Mouse (Mus musculus) embryonic facial prominence, embryonic 13.5 days (tissue): Measurements from ENCODE around the gene Ccdc138. TPM values are rescaled to one million over a fixed set of nuclear protein-coding genes. Genes with fewer than 3 reads are reported as not detected.

ENCODE experiments used
- ATAC-seq: fragments of 200-750 bp; cut with Nextera tagmentation; 2 replicates; pipeline ENCODE4 v1.8.0; 2017; ENCODE audit warnings: low read depth; ENCODE audit not compliant: insufficient number of reproducible peaks, insufficient read depth, low FRiP score, low TSS enrichment
- H3K27ac ChIP-seq: fragments of 300-500 bp; sonication (generic); 2 replicates; pipeline ENCODE4 v1.5.1; 2015; ENCODE audit warnings: moderate library complexity, mild to moderate bottlenecking, inconsistent platforms
- H3K27me3 ChIP-seq: fragments of 300-500 bp; sonication (generic); 2 replicates; pipeline ENCODE4 v1.6.1; 2015; ENCODE audit warnings: mild to moderate bottlenecking, inconsistent platforms
- H3K36me3 ChIP-seq: fragments of 300-500 bp; sonication (generic); 2 replicates; pipeline ENCODE4 v1.6.1; 2015; ENCODE audit warnings: mild to moderate bottlenecking, inconsistent platforms
- H3K4me1 ChIP-seq: fragments of 300-500 bp; sonication (generic); 2 replicates; pipeline ENCODE4 v1.6.1; 2015; ENCODE audit warnings: inconsistent platforms
- H3K4me2 ChIP-seq: fragments of 300-500 bp; sonication (generic); 2 replicates; pipeline ENCODE4 v1.6.1; 2015; ENCODE audit warnings: moderate library complexity, mild to moderate bottlenecking, inconsistent platforms
- H3K4me3 ChIP-seq: fragments of 300-500 bp; sonication (generic); 2 replicates; pipeline ENCODE4 v1.5.1; 2015; ENCODE audit warnings: mild to moderate bottlenecking, inconsistent platforms
- H3K9ac ChIP-seq: fragments of 300-500 bp; sonication (generic); 2 replicates; pipeline ENCODE4 v1.6.1; 2015; ENCODE audit warnings: mild to moderate bottlenecking, inconsistent platforms
- H3K9me3 ChIP-seq: fragments of 300-500 bp; sonication (generic); 2 replicates; pipeline ENCODE4 v1.6.1; 2016; ENCODE audit warnings: inconsistent platforms
- WGBS: fragments of 180-500 bp; shearing (Covaris S2); methylation state at CpG from one replicate; pipeline ENCODE4 v1.1.7; 2015; ENCODE audit warnings: mixed read lengths; 5-methylcytosine and 5-hydroxymethylcytosine counted together
- polyA plus RNA-seq: library from polyadenylated mRNA; unstranded; fragments of >200 nt; fragmentation: Nextera tagmentation; extraction: Ambion mirVana; gene quantifications from 2 replicates; pipeline ENCODE4 v1.2.1, GENCODE M21; 2015

Ccdc138 gene
- polyA plus RNA-seq = 13.5 and 13.8 TPM in 2 replicates

DNA sequence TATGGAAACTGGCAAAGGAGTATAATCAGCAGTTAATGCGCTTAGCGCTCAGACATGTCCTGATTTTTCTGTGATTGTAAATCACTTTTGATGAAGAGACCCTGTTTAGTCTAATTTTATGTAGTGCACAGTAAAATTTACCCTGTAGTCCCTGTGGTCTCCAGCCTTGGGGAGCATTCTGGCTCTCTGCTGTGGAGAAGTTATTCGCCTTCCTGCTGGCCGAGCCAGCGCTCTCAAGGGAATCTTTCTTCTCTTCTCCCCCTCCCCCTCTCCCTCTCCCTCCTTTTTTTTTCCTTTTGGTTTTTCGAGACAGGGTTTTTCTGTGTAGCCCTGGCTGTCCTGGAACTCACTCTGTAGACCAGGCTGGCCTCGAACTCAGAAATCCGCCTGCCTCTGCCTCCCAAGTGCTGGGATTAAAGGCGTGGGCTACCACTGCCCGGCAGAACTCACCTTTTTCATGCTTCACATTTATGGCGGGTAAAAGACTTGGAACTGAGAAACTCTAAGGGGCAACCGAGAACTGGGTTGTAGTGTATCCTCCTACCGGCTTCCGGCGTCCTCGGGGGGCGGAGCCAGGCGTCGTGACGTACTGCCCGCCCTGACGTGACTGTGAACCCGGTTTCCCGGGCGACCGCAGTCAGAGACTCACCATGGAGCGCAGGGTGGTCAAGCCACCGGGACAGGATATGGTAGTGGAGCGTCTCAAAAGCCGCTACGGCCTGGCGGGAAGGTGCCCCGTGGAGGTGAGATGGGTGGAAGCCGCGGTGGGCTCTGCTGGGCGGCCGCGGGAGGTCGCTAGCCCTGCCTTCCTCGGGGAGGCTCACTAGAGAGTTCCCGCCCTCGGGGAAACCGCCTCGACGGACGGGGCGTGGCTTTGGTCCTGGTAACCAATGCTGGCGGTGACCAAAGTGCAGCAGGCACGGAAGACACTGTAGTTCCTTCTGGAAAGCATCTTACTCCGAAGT, at the start of gene Ccdc138:
TSS of gene Ccdc138 (plus strand) at position 629 of the 965 bp plus-strand sequence.
- peaks cover 31% of the 10 kb centered on the region for H3K36me3 ChIP-seq

DNA sequence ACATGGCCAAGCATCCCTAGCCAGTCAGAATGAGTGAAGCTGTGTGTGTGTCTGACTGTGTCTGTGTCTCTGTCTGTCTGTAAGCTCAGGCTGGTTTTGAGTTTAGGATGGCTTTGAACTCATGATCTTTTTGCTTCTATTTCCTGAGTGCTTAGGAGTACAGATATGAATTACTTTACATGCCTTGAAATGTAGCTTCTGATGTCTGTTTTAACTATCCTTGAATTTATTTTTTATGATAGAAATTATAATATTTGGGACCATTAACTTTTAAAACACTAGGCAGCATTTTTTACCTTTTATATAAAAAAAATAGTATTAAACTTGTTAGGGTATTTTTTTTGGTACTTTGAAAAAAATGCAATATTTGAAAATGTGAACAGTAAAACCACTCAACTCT, 46.2 kb upstream of the Ccdc138 start:
- Histone ChIP-seq H3K27ac (no peak overlapping the region), H3K4me3 (no peak overlapping the region), H3K9me3 (no peaks in the 10 kb centered on the region), H3K4me2 (no peak overlapping the region), H3K27me3 (no peaks in the 10 kb centered on the region), H3K36me3 (peaks cover 35% of the 10 kb centered on the region), H3K4me1 (peaks cover 3% of the 10 kb centered on the region; the same call in 1 of the 2 replicates), H3K9ac (no peak overlapping the region)
- no peak for ATAC-seq

More for the DNA sequence above, at the start of gene Ccdc138:
- Histone ChIP-seq H3K9ac (peak within 1 kb of the TSS; percentile 75), H3K27me3 (no peaks in the 10 kb centered on the region), H3K4me3 (peak within 1 kb of the TSS; percentile 73), H3K4me2 (peak within 1 kb of the TSS; percentile 64), H3K27ac (peak within 1 kb of the TSS; percentile 93), H3K4me1 (peaks cover 8% of the 10 kb centered on the region; the same call in 1 of the 2 replicates), H3K9me3 (no peaks in the 10 kb centered on the region)
- ATAC-seq = peak; percentile 97
- whole genome bisulfite sequencing = 2% methylated on average over 50 of the region's 50 CpGs

DNA sequence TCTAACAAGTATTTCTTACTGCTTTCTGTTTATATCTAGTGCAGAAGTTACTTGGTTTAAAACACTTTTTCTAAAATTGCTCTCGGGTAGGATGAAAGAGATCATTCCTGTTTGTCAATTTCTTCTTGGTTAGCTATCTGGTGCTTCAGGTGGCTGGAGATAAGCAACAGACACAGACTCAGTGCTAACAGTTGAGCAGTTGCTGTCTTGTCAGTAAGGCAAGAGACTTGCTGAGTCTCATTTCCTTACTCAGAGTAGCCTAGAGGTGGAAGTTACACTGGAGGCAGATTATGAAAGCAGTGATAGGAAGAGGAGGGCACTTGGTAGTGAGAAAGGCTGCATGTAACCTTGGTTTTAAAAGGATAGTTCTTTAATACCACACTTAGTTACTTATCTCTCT, 45.6 kb upstream of the Ccdc138 start:
- Histone ChIP-seq H3K4me2 (no peak overlapping the region), H3K36me3 (peaks cover 36% of the 10 kb centered on the region), H3K9me3 (no peaks in the 10 kb centered on the region), H3K4me3 (no peak overlapping the region), H3K9ac (no peak overlapping the region), H3K4me1 (peaks cover 3% of the 10 kb centered on the region; the same call in 1 of the 2 replicates), H3K27ac (no peak overlapping the region), H3K27me3 (no peaks in the 10 kb centered on the region)
- 94% methylated on average over 1 of the region's 1 CpGs for WGBS
- no peak for ATAC-seq

DNA sequence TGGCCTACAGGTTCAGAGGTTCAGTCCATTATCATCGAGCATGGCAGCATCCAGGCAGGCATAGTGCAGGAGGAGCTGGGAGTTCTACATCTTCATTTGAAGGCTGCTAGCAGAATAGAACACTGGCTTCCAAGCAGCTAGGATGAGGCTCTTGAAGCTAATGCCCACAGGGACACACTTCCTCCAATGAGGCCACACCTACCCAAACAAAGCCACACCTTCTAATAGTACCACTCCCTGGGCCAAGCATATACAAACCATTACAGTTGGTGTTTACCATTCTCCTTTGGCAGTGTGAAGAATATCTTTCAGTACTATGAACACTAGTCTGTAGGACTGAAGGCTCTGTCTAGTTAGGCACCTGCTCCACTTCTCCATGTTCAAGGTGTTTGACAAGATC, 37.9 kb upstream of the Ccdc138 start:
- H3K9ac ChIP-seq = no peak overlapping the region
- H3K27me3 ChIP-seq = no peaks in the 10 kb centered on the region
- 97% methylated on average over 1 of the region's 1 CpGs for WGBS
- H3K4me1 ChIP-seq = no peaks in the 10 kb centered on the region
- H3K27ac ChIP-seq = no peak overlapping the region
- no peak for ATAC-seq
- H3K9me3 ChIP-seq = no peaks in the 10 kb centered on the region
- H3K4me3 ChIP-seq = no peak overlapping the region
- peaks cover 69% of the 10 kb centered on the region for H3K36me3 ChIP-seq
- no peak overlapping the region for H3K4me2 ChIP-seq

DNA sequence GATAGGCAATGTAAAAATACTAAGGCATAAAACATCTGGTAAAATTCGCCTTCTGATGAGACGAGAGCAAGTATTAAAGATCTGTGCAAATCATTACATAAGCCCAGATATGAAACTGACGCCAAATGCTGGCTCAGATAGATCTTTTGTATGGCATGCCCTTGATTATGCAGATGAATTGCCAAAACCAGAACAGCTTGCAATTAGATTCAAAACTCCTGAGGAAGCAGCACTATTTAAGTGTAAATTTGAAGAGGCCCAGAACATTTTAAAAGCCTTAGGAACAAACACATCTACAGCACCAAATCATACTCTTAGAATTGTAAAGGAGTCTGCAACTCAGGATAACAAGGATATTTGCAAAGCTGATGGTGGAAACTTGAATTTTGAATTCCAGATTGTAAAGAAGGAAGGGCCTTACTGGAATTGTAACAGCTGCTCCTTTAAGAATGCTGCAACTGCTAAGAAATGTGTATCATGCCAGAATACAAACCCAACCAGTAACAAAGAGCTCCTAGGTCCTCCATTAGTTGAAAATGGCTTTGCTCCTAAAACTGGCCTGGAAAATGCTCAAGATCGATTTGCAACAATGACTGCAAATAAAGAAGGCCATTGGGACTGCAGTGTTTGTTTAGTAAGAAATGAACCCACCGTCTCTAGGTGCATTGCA, 20.5 kb upstream of the Ccdc138 start:
- Histone ChIP-seq H3K4me1 (no peaks in the 10 kb centered on the region), H3K27me3 (no peaks in the 10 kb centered on the region), H3K4me3 (no peak overlapping the region), H3K4me2 (no peak overlapping the region), H3K36me3 (peaks cover 56% of the 10 kb centered on the region), H3K27ac (no peak overlapping the region), H3K9me3 (no peaks in the 10 kb centered on the region), H3K9ac (no peak overlapping the region)
- ATAC-seq = no peak
- WGBS = 91% methylated on average over 5 of the region's 5 CpGs

DNA sequence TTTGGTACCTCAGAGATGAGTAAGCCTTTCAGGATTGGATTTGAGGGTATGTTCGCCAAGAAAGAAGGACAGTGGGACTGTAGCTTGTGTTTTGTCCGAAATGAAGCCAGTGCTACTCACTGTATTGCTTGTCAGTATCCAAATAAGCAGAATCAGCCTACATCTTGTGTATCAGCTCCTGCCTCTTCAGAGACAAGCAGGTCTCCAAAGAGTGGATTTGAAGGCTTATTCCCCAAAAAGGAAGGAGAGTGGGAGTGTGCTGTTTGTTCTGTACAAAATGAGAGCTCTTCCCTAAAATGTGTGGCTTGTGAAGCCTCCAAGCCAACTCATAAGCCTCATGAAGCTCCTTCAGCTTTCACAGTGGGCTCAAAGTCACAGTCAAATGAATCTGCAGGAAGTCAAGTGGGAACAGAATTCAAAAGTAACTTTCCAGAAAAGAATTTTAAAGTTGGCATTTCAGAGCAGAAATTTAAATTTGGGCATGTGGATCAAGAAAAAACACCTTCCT, 19.6 kb upstream of the Ccdc138 start:
- Histone ChIP-seq H3K9me3 (no peaks in the 10 kb centered on the region), H3K4me1 (no peaks in the 10 kb centered on the region), H3K9ac (no peak overlapping the region), H3K27ac (no peak overlapping the region), H3K36me3 (peaks cover 55% of the 10 kb centered on the region), H3K27me3 (no peaks in the 10 kb centered on the region), H3K4me2 (no peak overlapping the region), H3K4me3 (no peak overlapping the region)
- 96% methylated on average over 2 of the region's 2 CpGs for WGBS
- no peak for ATAC-seq

DNA sequence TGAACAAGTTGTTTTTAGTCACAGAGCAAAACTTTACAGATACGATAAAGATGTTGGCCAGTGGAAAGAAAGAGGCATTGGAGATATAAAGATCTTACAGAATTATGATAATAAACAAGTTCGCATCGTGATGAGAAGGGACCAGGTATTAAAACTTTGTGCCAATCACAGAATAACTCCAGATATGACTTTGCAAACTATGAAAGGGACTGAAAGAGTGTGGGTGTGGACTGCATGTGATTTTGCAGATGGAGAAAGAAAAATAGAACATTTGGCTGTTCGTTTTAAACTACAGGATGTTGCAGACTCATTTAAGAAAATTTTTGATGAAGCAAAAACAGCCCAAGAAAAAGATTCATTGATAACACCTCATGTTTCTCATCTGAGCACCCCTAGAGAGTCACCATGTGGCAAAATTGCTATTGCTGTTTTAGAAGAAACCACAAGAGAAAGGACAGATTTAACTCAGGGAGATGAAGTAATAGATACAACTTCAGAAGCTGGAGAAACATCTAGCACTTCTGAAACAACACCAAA, 17.7 kb upstream of the Ccdc138 start:
- no peak for ATAC-seq
- 93% methylated on average over 4 of the region's 4 CpGs for WGBS

DNA sequence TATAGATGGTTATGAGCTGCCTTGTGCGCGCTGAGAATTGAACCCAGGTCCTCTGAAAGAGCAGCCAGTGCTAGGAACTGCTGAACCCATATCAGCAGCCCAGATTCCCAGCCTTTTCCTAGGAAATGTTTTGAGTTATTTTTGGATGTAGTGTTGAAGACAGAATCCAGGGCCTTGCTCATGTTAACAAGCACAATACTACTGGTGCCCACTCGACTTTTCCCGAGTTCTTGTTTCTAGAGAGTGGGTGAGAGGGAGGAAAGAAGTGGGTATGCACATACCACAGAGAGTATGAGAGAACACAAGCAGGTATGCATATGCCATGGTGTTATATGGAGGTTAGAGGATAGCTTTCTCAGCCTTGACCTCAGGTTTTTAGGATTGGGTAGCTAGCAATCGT, 6.7 kb upstream of the Ccdc138 start:
- no peak overlapping the region for H3K4me2 ChIP-seq
- no peaks in the 10 kb centered on the region for H3K4me1 ChIP-seq
- no peaks in the 10 kb centered on the region for H3K27me3 ChIP-seq
- H3K9me3 ChIP-seq = no peaks in the 10 kb centered on the region
- H3K36me3 ChIP-seq = peaks cover 59% of the 10 kb centered on the region
- no peak overlapping the region for H3K27ac ChIP-seq
- 91% methylated on average over 5 of the region's 5 CpGs for WGBS
- H3K9ac ChIP-seq = no peak overlapping the region
- H3K4me3 ChIP-seq = no peak overlapping the region
- ATAC-seq = no peak

More for the DNA sequence above, 17.7 kb upstream of the Ccdc138 start:
- no peak overlapping the region for H3K27ac ChIP-seq
- no peak overlapping the region for H3K4me2 ChIP-seq
- no peaks in the 10 kb centered on the region for H3K9me3 ChIP-seq
- H3K36me3 ChIP-seq = peaks cover 67% of the 10 kb centered on the region
- H3K9ac ChIP-seq = no peak overlapping the region
- no peaks in the 10 kb centered on the region for H3K27me3 ChIP-seq
- no peaks in the 10 kb centered on the region for H3K4me1 ChIP-seq
- H3K4me3 ChIP-seq = no peak overlapping the region

DNA sequence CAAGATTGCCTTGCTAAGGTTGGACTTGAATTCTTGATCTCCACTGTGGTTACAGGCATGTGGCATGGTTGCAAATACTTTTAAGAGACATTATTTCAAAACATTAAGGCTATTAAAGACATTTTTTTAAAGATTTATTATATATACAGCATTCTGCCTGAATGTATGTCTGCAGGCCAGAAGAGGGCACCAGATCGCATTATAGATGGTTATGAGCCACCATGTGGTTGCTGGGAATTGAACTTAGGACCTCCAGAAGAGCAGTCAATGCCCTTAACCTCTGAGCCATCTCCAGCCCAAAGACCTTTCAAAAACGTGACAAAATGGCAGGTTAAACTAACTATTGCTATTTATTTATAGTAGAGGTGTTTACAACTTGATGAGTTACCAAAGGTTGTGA, 2.1 kb upstream of the Ccdc138 start:
- H3K9me3 ChIP-seq = no peaks in the 10 kb centered on the region
- WGBS = 92% methylated on average over 2 of the region's 2 CpGs
- H3K9ac ChIP-seq = no peak overlapping the region
- no peaks in the 10 kb centered on the region for H3K27me3 ChIP-seq
- no peak overlapping the region for H3K4me3 ChIP-seq
- H3K36me3 ChIP-seq = peaks cover 46% of the 10 kb centered on the region
- no peak overlapping the region for H3K27ac ChIP-seq
- peaks cover 8% of the 10 kb centered on the region; the same call in 1 of the 2 replicates for H3K4me1 ChIP-seq
- H3K4me2 ChIP-seq = no peak overlapping the region
- ATAC-seq = no peak

DNA sequence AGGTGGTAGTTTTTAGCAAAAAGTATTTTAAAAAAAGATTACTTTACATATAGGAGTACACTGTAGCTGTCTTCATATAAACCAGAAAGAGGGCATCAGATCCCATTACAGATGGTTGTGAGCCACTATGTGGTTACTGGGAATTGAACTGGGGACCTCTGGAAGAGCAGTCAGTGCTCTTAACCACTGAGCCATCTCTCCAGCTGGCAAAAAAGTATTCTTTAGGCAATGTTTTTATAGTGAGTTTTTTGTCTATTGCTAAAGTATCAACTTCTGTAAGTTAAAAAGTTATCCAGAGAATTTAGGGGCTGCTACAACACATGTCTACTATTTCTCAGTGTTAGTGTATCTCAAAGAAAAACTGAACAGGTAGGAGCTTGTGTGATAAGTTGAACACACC, 1.0 kb upstream of the Ccdc138 start:
- peak overlapping the region; percentile 93; the same call in 1 of the 2 replicates for H3K27ac ChIP-seq
- H3K9ac ChIP-seq = 0 out of 2 replicates have a peak overlapping the region, but pooled peaks have one; percentile 75
- H3K27me3 ChIP-seq = no peaks in the 10 kb centered on the region
- H3K36me3 ChIP-seq = peaks cover 35% of the 10 kb centered on the region
- H3K4me3 ChIP-seq = peak overlapping the region; percentile 73
- peak overlapping the region; percentile 64 for H3K4me2 ChIP-seq
- H3K4me1 ChIP-seq = peaks cover 8% of the 10 kb centered on the region; the same call in 1 of the 2 replicates
- ATAC-seq = no peak
- no peaks in the 10 kb centered on the region for H3K9me3 ChIP-seq

DNA sequence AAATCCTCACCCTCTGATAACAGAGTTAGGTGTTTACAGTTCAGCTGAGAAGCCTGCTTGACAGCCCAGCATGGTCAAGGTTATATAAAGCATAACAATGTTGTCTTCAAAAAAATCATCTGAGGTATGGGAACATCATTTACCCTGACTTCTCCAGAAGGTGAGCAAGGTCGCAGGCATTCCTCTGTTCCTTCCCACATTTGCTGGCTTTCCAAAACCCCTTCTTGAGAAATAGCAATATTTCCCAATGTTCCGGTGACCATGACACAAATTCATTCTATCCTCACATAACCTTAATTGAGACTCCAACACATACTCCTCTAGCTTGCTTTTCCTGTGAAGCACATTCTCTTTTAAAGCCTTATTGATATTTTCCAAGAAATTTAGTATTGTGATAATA, 768 bp downstream of the Ccdc138 start:
- no peak for ATAC-seq
- Histone ChIP-seq H3K4me3 (peak overlapping the region; percentile 73), H3K36me3 (peaks cover 26% of the 10 kb centered on the region), H3K4me2 (peak overlapping the region; percentile 64), H3K27ac (peak overlapping the region; percentile 93; the same call in 1 of the 2 replicates), H3K9ac (peak overlapping the region; percentile 75), H3K27me3 (no peaks in the 10 kb centered on the region), H3K9me3 (no peaks in the 10 kb centered on the region), H3K4me1 (peaks cover 8% of the 10 kb centered on the region; the same call in 1 of the 2 replicates)
- 58% methylated on average over 2 of the region's 2 CpGs for WGBS
